Mouse (Mus musculus): ENCODE measurements around the gene Epha8. TPM values are rescaled to one million over a fixed set of nuclear protein-coding genes. Genes with fewer than 3 reads are reported as not detected.

Epha8 gene
- total RNA-seq, 4 experiments from 2014 or later: not detected

DNA sequence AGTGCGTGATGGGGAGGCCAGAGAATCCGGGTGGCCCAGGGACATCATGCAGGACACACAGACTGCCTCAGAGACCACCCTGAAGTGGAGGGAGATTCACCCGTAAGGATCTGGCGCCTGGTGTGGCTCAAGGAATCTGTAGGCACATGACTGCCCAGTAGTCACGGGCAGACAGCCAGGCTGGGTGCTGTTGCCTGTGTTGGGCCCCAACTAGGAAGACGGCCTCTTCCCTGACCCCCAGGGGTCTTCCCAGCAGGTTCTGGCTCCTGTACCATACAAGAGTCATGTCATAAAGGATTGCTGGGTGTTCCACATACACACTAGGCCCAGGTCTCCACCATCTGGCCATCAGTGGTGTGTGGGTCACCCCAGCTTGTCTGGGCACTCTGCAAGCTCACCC is 2.1 kb downstream of the Epha8 start:
- no peak for DNase-seq (ENCODE audit: low spot score in 2 of 2)

DNA sequence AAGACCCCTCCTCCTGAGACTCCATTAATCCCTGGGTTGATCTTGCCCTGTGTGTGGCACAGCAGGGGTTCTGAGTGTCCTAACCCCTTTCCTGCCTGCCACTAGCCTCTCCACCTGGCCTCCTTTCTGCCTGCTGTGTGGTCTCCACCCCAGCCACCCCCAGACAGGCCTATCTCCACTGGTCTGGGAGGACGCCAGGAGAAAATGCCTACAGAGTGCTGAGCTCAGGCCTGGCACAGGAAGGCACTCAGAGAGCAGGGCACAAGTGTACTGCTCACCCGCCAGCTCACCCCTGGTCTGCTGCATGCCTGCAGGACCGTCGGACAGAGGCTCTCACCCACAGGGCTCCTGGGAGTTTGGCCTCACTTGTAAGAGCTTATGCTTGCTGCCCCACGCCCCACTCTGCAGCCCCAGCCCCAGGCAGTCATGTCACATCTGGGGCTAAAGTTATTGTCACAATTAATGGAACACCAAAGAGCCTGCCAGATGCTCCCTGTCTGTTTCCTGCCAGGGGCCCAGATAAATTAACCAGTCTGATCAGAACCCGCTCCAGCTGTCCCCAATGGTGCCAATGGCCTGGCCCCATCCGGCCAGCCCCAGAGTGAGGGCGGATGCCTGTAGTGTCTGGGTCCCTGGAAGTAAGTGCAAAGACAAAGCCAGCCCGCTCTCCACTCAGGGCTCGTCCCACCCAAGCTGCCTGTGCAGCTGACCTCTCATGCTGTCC is 7.2 kb downstream of the Epha8 start:
- DNase-seq (ENCODE audit: low spot score in 2 of 2): no peak

DNA sequence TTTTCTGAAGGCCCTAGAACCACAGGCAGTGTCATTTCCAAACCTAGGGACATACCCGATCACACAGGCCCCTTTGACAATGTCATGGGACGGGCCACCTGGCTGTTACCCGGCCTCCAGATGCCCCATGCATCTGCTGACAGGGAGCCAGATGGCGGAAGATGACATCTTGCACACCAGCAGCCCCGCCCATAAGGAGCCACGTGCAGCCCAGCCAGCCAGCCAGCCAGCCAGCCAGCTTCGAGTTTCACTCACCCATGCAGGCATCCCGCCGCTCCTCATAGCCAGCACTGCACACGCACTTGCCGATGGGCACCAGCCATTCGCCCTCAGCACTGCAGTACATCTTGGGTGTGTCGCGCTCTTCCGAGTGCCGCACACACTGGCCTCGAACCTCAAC is 11.2 kb downstream of the Epha8 start:
- DNase-seq (ENCODE audit: low spot score in 2 of 2): no peak

DNA sequence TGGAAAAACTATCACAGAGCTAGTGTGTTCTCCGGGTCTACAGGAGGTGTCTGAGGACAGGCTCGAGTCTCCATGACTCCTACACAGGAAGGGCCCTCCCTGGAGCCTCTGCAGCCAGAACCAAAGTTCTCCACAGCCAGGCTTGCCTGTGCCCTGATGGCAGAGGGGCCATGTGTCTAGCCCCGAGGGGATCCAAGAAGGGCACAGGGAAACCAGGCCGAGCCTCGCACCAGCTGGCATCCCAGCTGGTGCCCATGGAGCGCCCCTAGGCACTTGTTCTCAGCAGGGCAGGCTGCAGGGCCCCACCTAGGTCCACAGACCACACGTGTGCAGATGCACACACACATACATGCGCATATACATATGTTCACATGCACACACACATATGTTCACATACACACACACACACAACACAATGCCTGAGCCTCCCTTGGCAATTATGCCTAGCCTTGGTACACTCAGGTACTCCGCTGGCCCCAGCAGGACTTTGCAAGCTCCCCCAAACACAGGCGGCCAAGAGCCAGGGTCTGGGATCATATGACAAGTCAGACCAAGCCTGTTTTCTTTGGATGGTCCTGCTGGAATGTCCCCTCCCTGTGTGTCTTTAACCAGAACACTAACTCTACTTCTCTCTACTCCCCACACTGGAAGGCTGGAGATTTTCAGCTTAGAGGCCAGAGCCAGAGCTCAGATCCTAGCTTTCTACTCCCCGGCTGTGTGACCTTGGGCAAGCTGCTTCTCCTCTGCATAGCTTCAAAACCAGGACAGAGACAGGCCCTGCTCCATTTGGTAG is 11.9 kb downstream of the Epha8 start:
- no peak for DNase-seq (ENCODE audit: low spot score in 2 of 2)

DNA sequence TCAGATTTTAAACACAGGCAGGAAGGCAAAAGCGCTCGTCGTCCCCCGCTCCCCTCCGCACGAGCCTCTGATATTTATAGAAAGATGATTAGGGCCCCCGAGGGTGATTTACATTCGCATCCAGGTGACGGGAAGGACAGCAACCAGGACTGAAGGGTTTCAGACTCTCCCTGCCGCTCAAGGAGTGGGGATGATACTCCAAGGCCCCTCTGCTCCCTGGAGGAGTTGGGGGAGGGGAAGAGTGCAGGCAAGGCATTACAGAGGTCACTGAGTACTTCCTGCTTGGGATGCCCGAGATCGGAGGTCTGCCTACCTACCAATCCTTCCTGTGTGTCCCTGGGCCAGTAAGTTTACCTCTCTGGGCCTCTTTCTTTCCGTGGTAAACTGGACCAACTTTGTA is 13.4 kb downstream of the Epha8 start:
- no peak for DNase-seq (ENCODE audit: low spot score in 2 of 2)

DNA sequence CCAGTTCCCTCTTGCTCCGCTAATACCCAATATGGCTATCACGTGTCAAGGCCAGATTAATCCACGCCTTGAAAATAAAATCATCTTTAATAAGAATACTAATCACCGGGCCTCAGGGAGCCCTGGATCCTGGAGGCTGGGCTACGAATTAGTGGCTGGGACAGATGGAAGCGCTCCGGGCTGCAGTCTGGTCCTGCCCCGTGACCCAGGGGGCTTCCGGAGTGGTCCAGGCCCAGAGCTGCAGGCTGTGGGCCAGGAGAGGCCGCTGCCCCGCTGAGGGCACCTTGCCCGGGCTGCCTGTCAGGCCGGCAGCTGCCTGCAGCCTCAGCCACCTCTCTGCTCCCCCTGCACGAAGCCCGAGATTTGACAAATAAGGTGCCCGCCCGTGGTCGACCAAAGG is 13.9 kb downstream of the Epha8 start:
- no peak for DNase-seq (ENCODE audit: low spot score in 2 of 2)

DNA sequence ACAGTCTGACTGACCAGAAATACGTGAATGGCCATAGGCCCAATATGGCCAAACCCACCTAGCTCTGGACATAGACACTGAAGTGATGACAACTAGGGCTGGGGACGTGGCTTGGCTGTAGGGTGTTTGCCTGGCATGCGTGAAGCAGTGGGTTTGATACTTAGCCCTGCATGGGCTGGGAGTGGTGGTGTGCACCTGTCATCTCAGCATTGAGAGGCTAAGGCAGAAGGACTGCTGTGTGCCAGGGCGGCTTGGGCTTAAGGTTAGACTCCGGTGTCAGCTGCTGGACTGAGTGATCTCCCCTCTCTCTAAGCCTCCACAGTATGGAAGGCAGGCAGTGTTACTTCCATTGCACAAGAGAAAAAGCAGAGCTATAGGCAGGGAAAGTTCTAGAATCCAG is 18.7 kb downstream of the Epha8 start:
- DNase-seq (ENCODE audit: low spot score in 2 of 2): no peak

DNA sequence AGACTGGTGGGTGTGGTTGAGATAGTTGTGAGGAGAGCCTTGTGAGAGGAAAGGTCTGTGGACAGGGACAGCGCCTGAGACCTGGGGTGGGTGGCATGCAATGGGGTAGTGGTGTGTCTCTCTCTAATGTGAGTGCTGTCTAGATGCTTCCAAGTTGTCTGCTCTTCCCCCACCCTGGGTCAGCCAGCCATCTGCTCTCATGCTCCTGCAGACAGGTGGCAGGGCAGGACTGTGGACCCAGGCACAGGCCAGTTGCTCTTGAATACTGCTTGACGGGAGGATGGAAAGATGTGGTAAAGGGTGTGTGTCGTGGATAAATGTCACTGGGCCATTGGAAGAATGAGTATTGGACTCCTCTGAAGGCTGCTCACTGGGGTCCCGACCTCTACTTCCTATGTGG is 19.3 kb downstream of the Epha8 start:
- no peak for DNase-seq (ENCODE audit: low spot score in 2 of 2)

DNA sequence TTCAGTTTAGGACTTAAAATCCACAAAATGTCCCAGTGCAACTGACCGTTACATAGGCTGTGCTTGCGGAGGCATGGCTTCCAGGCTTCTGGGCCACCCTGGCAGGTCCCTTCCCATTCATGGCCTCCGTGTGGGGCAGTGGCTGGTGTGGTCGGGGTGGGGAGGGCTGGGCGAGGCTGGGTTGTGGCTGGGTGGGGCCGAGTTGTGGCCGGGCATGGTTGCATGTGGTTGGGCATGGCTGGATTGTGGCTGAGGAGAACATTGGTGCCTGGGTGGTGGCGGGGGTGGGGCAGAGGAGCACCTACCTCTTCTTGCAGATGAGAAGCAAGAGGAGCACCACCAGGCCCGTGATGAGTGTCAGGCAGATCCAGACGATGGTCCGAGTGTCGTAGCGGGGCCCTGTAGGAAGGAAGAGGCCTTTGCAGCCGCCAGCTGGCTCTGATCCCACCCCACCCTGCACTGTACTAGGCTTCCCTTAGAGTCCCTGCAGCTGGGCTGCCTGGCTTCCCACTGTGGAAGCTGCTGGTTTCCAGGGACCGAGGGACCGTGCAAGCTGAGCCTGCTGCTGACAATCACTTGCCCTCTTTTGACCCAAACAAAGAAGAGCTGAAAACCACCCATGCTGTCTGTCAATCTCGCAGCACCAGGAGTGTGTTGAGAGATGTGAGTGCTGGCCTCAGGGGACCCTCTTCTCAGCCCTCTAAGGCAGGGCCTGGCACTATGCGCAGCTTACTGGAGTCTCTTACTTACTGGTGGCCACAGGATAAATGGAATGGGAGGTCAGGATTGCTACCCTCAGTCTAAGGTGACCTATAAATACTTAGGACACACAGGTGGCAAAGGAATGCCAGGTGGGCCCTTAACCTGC is 21.6 kb downstream of the Epha8 start:
- no peak for DNase-seq (ENCODE audit: low spot score in 2 of 2)

DNA sequence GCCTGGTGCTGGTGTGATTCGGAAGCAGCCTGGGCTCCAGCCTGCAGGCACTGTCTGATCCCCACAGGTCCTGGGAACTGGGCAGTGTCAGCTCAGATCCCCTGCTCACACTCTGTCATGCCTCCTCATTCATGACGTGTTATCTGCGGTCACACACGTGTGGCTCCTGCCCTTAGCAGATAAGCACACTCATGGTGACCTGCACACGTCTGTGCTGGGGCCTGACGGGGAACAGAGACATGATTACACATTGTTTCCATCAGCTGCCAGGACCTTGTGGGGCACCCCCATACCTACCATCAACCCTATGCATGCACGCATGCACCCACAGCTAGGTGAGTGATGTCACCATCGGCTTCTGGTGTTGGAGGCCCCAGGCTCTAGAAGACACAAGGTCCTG is 26.1 kb downstream of the Epha8 start:
- DNase-seq (ENCODE audit: low spot score in 2 of 2): no peak

DNA sequence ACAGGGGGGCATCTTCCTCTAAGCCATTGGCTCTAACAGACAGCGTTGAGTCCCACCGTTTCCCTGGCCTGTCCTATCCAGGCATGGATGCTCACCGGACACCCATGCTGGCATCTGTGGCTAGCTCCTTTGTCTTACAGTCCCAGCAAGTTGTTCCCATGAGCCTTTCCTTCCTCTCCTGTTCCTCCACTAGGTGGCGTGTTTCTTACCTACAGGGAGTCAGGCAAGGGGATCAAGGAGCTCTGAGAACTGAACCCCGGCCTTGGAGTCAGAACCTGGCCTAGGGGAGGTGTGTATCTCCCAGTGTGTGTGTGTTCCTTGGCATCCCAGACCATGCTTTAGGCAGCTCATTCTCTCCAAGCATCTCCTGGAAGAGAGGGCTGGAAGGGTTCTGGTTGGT is 27.7 kb downstream of the Epha8 start:
- no peak for DNase-seq (ENCODE audit: low spot score in 2 of 2)

DNA sequence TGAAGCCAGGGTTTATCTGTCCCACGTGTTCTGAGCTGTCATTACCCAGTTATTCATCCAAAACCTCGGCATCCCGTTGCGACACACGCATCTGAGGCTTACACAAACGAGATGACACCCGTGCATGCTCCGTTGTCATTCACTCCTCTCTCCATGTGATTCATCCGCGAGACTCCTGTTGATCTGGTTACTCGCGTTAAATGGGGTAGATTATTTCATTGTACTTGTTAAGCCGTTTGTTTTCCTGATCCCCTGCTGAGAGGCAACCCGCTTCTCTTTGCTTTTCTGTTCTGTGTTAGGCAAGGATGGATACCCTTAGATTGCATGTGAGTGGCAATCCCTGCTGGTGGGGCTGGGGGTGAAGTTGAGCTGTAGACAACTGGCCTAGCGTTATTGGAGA is 30.8 kb downstream of the Epha8 start:
- no peak for DNase-seq (ENCODE audit: low spot score in 2 of 2)

DNA sequence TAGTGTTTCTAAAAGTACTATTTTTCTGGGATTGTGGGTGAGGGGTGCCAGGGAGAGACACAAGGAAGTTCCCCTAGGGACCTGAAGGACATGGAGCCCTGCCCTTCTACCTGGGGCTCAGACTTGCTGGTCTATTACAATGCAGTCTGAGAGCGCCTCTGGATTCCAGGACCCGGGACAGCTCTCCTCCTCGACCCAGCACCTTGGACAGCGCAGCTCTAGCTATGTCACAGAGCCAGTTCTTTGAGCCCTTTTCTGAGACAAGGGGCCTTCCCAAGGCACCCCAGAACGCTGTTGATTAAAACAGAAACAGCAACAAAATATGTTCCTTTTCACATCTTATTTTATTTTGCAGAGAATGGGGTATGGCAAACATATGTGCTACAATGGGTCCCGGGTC is 32.1 kb downstream of the Epha8 start:
- DNase-seq (ENCODE audit: low spot score in 2 of 2): peak in 1 of 2 experiments; percentile 27

DNA sequence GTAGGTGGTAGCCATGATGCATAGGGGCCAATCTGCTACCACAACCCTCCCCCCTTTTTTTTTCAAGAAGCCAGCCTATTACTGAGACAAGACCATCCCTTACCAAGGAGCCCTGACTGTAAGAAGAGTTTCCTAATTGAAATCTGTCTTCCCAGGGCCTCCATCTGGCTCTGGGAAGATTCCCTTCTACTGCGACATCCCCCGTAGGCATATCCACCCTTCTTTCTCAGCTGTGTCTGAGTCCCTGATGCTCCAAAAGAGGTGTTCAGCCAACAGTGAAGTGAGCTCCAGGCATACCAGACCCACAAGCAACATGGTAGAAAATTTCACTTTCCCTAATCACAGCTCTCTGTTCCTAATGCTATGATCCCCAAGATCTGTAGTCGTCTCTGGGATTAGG is 37.1 kb downstream of the Epha8 start:
- DNase-seq (ENCODE audit: low spot score in 2 of 2): no peak

DNA sequence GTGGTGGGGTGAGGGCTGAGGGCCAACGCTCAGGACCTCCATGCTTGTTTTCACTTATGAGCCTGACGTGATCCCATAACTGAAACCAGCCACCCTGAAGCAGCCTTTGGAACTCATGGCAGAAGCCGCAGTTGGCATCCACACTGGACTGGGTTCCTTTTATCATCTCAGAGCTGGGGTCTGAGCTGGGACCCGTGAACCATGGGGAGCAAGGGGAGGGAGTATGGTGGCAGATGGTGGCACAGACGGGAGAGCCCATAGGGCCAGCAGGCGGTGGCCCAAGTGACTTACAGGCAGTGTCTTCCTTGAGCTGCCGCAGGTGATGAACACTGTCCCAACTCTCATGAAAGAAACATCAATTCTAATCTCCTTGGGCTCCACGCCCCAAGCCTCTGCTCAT is 37.8 kb downstream of the Epha8 start:
- DNase-seq (ENCODE audit: low spot score in 2 of 2): no peak

DNA sequence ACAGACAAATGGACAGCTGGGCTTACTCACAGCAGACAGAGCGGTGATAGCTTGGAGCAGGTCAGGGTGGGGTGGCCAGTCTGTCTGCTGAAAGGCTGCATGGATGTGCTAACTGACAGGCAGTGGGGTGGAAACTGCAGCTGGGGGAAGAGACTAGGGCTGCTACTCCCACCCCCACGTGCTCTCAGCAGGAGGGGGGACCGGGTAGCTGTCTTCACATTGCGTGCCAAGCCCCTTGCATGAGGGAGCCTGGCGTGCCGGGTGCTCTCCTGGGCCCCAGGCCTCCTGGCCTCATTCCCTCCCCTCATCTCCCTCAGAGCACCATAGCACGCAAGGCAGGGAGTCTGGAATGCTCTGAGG is 39.5 kb downstream of the Epha8 start:
- DNase-seq (ENCODE audit: low spot score in 2 of 2): no peak

DNA sequence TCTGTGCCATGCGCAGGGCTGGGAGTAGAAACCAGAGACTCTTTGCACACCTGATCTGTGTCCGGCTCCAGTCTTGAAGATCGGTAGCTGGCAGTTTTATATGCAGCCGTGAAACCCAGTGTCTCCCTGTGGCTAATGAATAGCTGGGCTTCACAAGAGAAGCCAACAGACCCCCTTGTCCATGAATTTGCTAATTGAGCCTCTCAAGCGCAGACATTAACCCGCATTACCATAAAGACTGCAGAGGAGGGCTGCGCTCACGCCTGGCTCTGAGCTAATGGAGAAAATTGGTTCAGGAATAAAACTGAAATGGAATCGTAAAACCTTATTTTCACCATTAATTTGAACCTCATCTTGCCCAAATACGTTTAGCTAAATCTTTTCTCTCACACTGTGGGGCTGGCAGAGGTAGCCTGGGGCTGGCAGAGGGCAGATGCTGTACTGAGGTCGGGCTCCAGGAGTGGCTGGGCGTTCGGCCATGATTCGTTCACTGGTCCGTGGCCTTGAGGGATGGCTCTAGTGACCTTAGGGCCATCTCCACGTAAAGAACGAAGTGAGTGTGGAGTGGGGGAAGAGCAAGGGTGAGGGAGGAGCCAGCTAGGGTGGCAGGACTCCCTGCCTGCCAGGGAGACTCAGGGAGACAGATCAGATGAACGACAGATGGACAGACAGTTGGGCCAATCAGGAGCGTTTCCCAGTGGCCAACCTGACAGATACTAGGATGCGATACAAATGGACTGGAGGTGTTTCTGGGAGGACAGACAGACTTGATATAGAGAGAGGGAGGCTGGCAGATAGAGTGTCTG is 40.1 kb downstream of the Epha8 start:
- no peak for DNase-seq (ENCODE audit: low spot score in 2 of 2)

DNA sequence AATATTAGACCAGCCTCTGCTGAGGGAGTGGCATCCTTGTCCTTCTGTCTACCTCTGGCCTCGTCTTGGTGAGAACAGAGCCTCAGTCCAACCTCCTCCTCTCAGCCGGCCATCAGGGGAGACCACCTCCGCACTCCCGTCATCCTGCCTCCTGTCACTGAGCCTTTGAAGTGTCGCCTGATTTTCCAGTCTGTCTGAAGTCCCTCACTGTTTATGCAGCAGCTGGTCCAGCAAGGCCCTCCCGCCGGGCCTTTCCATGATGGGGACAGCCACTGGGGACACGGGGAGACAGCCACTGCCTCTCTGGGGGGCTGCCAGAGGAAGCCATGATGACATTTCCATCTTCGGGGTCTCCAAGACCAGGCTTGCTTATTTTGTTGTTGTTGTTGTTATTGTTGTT is 43.8 kb downstream of the Epha8 start:
- DNase-seq (ENCODE audit: low spot score in 2 of 2): no peak

DNA sequence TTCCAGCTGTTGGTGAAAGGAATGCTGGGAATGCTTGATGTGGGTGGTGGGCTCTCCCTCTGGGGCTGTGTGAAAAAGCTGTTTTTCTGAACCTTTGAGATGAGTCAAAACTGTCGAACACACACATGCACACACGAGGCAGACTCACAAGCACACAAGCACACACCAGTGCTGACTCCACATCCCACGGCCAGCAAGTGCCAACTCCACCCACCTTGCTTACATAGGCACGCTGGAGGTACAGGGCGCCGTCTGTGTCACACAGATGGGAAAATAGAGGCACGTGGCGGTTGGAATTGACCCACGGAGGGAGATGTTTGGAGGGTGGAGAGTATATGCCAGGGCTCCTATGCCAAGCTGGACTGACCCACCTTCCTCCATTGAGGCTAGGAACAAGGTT is 44.8 kb downstream of the Epha8 start:
- DNase-seq (ENCODE audit: low spot score in 2 of 2): no peak

DNA sequence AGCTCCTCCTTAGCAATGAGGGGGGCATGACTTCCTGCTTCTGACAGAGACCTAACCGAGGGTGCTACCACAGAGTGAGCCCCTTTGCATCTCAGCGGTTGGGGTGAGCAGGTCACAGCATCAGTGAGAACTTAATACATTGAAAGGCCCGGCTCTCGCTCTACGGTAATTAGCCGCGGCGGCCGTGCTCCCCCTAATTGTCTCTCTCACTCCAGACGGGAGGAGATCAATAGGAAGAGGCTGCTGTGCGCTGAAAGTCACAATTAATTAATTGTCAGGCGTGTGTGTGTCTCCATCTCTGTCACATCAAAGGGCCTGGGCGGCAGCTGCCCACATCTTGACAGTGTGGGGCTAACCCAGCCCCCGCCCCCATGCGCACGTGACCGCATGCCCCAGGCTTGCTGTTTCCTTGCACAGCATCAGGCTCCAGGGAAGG is 45.4 kb downstream of the Epha8 start:
- DNase-seq (ENCODE audit: low spot score in 2 of 2): no peak

DNA sequence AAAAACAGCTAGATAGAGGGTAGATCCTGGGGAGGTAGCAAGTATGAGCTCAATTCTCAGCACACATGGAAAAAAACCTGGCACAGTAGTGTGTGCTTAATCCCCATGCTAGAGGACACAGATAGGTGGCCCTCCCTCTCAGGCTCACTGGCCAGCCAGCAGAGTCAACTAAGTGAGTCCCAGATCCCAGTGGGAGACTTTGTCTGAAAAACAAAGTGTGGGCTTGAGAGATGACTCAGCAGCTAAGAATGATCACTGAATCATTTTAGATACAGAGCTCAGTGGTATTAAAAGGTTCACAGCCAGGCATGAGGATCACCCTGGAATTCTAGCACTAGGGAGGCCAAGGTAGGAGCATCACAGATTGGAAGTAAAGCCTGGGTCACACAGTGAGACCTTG is 48.8 kb downstream of the Epha8 start:
- no peak for DNase-seq (ENCODE audit: low spot score in 2 of 2)

Data from gastrocnemius, adult 8-10 months (tissue).